Mouse (Mus musculus): ENCODE results near the gene Fam83g. TPM values are rescaled to one million over a fixed set of nuclear protein-coding genes. Genes with fewer than 3 reads are reported as not detected.

The Fam83g gene
- 0.33 and 1.9 TPM in 2 replicates for polyA plus RNA-seq (2012; rRNA removed; ENCODE audit: low replicate concordance)

GRCm38 (mm10) chr11:61683907-61684731 is at the start of gene Fam83g:
Gene Fam83g, plus strand, starts transcription at chr11:61684091.

GRCm38 (mm10) chr11:61652686-61653447 is 31.0 kb upstream of the Fam83g start, which contains the start of gene Grap:
Gene Grap, plus strand, starts transcription at chr11:61653265.

GRCm38 (mm10) chr11:61720636-61721035 is 36.7 kb downstream of the Fam83g start, which contains the start of gene Slc5a10:
Gene Slc5a10, minus strand, starts transcription at chr11:61720826.

Other genes starting within 250 kb of the Fam83g start
- gene Rnf112, start 230.0 kb upstream of the Fam83g start, polyA plus RNA-seq (2012; rRNA removed; ENCODE audit: low replicate concordance), result 0.29 and 2.5 TPM in 2 replicates
- gene Mfap4, start 198.7 kb upstream of the Fam83g start, polyA plus RNA-seq (2012; rRNA removed; ENCODE audit: low replicate concordance), result 74.0 and 1,092 TPM in 2 replicates
- 26.9 and 63.8 TPM in 2 replicates for gene Mapk7, start 189.7 kb upstream of the Fam83g start, polyA plus RNA-seq (2012; rRNA removed; ENCODE audit: low replicate concordance)
- 17.0 and 68.2 TPM in 2 replicates for gene B9d1, start 178.9 kb upstream of the Fam83g start, polyA plus RNA-seq (2012; rRNA removed; ENCODE audit: low replicate concordance)
- gene Epn2, start 104.4 kb upstream of the Fam83g start, polyA plus RNA-seq (2012; rRNA removed; ENCODE audit: low replicate concordance), result 41.8 and 44.8 TPM in 2 replicates
- 15.8 and 37.2 TPM in 2 replicates for gene Grap, start 30.8 kb upstream of the Fam83g start, polyA plus RNA-seq (2012; rRNA removed; ENCODE audit: low replicate concordance)
- 0.06 TPM in 1 of 2 replicates, not detected in the other for gene Slc5a10, start 36.7 kb downstream of the Fam83g start, polyA plus RNA-seq (2012; rRNA removed; ENCODE audit: low replicate concordance)
- gene Prpsap2, start 78.0 kb downstream of the Fam83g start, polyA plus RNA-seq (2012; rRNA removed; ENCODE audit: low replicate concordance), result 19.3 and 25.2 TPM in 2 replicates
- gene Ulk2, start 171.0 kb downstream of the Fam83g start, polyA plus RNA-seq (2012; rRNA removed; ENCODE audit: low replicate concordance), result 66.7 and 85.0 TPM in 2 replicates
- 12.4 and 15.9 TPM in 2 replicates for gene Akap10, start 246.2 kb downstream of the Fam83g start, polyA plus RNA-seq (2012; rRNA removed; ENCODE audit: low replicate concordance)

Data from subcutaneous adipose tissue, adult 2 months (tissue).